Mouse (Mus musculus) liver, adult 10 weeks (tissue): ENCODE data around the gene Gm6164. TPM values are rescaled to one million over a fixed set of nuclear protein-coding genes. Genes with fewer than 3 reads are reported as not detected.

Experiments used
- polyA plus RNA-seq: library from polyadenylated mRNA; stranded (reverse); fragments of 350-450 nt; fragmentation: Illumina TruSeq; extraction: RNeasy Lipid Tissue Mini Kit (QIAGEN cat#74804); gene quantifications from one replicate; pipeline ENCODE4 v1.2.3, GENCODE M21; 2014; ENCODE audit warnings: low read depth, low replicate concordance

Gm6164 gene
- not detected for polyA plus RNA-seq

DNA sequence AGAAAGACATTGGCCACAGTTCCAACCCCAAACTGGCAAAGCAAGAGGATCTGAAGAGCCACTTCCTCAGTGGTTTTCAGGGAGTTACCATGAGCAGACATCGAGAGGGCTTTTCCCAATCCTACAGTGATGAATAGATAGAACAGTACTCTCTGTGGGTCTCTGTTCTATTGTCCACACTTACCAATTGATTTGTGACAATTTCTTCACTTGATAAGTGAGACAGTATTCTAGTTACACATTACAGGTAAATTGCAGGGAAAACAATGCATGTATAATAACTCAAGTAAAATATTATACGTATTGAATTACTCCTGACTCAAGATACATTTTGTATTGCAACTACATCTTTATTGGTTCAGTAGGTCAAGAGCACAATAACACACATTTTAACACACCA, at the start of gene Gm6164:
Gm6164 (minus strand) TSS at position 101 of the 400 bp plus-strand sequence.

DNA sequence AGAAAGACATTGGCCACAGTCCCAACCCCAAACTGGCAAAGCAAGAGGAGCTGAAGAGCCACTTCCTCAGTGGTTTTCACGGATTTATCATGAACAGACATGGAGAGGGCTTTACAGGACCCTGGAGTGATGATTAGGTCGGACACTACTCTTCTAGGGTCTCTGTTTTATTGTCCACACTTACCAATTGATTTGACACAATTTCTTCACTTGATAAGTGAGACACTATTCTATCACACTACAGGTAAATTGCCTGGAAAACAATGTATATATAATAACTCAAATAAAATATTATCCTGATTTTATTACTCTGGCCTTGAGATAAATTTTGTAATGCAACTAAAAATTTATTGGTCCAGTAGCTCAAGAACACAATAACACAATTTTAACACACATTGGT, 28.3 kb upstream of the Gm6164 start, which contains the start of gene Gm4498:
Gm4498 (minus strand) TSS at position 101 of the 400 bp plus-strand sequence.

DNA sequence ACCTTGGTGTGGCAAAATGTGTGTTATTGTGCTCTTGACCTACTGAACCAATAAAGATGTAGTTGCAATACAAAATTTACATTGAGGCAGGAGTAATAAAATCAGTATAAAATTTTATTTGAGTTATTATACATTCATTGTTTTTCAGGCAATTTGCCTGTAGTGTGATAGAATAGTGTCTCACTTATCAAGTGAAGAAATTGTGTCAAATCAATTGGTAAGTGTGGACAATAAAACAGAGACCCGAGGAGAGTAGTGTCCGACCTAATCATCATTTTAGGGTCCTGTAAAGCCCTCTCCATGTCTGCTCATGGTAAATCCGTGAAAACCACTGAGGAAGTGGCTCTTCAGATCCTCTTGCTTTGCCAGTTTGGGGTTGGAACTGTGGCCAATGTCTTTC, 12.0 kb downstream of the Gm6164 start, which contains the start of gene Vmn1r95:
Vmn1r95 (plus strand) TSS at position 301 of the 400 bp plus-strand sequence.

DNA sequence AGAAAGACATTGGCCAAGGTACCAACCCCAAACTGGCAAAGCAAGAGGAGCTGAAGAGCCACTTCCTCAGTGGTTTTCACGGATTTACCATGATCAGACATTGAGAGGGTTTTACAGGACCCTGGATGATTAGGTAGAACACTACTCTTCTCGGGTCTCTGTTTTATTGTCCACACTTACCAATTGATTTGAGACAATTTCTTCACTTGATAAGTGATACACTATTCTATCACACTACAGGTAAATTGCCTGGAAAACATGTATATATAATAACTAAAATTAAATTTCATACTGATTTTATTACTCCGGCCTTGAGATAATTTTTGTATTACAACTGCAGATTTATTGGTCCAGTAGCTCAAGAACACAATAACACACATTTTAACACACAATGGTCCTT, 37.1 kb downstream of the Gm6164 start, which contains the start of gene Vmn1r94:
Vmn1r94 (minus strand) TSS at position 101 of the 400 bp plus-strand sequence.

Other genes starting within 250 kb of the Gm6164 start
- gene Ceacam20, start 240.2 kb downstream of the Gm6164 start, polyA plus RNA-seq = not detected
- gene Nlrp9b, start 214.1 kb downstream of the Gm6164 start, polyA plus RNA-seq = not detected
- gene Vmn1r91, start 105.9 kb downstream of the Gm6164 start, polyA plus RNA-seq = not detected
- gene Gm16442, start 83.0 kb downstream of the Gm6164 start, polyA plus RNA-seq = not detected
- gene Vmn1r93, start 66.5 kb downstream of the Gm6164 start, polyA plus RNA-seq = not detected
- not detected for gene Vmn1r94, start 37.2 kb downstream of the Gm6164 start, polyA plus RNA-seq
- not detected for gene Vmn1r95, start 11.9 kb downstream of the Gm6164 start, polyA plus RNA-seq
- not detected for gene Gm4498, start 28.2 kb upstream of the Gm6164 start, polyA plus RNA-seq
- gene Gm5890, start 57.2 kb upstream of the Gm6164 start, polyA plus RNA-seq = not detected
- not detected for gene Gm4133, start 128.5 kb upstream of the Gm6164 start, polyA plus RNA-seq
- not detected for gene Gm5728, start 169.8 kb upstream of the Gm6164 start, polyA plus RNA-seq
- gene Vmn1r100, start 212.3 kb upstream of the Gm6164 start, polyA plus RNA-seq = not detected
- gene Vmn1r101, start 237.0 kb upstream of the Gm6164 start, polyA plus RNA-seq = not detected